Mouse (Mus musculus) spleen, adult 12 weeks (tissue): ENCODE data around the gene Ptcd1.
"Not testable (repeated sequence)": the region's sequence is repeated elsewhere in the genome, so short reads cannot be mapped to it uniquely, and the experiment has no call there.

ENCODE experiments used
- DNase-seq: peaks from one replicate; pipeline ENCODE4 v3.0.0; 2022; ENCODE audit warnings: low spot score

Ptcd1 gene

DNA sequence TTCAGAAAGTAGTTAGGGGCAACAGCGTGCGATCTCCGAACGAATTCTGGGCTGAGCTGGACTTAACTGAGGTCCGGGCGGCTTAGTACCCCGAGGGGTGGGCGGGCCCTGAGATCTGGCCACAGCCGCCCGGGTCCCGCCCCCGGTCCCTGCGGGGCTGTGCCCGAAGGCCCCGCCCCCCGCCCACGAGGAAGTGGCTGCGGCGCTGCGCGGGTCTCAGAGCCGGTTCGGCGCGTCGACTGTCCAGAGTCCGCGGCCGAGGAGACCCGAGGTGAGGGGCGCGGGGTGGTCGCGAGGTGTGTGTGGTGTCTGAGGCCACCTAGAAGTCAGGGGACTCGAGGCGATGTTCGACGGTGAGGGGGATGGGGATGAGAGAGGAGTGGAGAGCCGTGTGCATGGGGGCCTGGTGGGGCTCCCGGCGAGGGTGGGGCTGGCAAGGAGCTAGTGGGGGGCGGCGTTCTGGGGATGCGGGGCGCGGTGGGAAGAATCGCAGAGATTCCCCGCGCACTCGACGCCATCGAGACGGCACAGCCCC lies 52.8 kb downstream of the Ptcd1 start, which contains the start of gene Arpc1b:
Gene Arpc1b, plus strand, starts transcription at position 145 of the 535 bp plus-strand sequence.
- peak; percentile 31 for DNase-seq

DNA sequence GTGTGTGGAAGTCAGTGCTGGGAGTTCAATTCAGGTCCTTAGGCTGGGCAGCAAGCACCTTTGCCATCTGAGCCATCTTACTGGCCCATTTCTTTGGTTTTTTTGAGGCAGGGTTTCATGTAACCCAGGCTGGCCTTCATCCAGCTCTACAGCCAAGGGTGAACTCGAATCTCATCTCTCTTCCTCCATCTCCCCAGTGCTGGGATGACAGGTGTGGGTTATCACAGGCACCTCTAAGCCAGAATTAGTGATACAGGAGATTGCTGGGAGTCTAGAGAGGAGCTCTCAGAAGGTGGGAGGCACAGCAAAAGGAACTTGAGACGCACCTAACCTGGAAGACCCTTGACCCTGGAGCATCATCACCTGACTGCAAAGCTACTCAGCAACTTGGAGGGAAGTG lies 53.5 kb downstream of the Ptcd1 start:
- no peak for DNase-seq

DNA sequence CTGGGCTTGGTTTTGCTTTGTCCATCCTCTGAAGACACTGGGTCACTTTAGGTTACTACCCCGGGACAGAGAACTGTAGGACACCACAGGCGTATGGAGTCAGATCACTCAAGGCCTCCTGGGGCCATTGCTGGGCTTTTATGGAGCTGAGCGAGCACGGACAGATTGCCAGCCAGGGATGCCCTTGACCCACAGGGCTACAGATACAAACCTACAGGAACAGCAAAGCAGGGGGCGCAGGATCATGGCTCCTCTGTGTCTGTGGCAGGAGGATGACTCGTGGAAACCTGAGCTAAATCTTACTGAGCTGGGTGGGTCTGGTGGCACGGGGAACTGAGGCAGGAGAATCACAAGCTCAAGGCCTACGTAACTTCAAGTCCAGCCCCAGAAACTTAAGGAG lies 54.3 kb downstream of the Ptcd1 start:
- DNase-seq, result no peak

DNA sequence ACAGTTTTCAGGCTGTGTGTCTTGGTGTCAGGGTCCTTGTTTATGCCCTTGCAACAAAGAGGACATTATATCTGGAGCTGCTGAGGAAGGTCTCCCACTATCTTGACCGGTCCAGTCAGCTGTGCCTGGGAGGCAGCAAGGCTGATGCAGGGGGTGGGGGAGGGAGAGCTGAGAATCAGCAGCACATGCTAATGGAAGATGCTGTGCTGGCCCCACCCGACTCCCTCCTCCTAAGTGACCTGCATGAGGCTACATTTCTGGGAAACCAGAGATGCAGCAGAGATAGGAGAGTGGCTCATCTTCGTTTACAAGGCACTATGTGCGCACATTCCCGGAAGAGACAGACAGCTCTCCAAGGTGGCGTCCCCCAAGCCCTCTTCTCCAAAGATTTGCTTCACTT lies 56.5 kb downstream of the Ptcd1 start:
- no peak for DNase-seq

DNA sequence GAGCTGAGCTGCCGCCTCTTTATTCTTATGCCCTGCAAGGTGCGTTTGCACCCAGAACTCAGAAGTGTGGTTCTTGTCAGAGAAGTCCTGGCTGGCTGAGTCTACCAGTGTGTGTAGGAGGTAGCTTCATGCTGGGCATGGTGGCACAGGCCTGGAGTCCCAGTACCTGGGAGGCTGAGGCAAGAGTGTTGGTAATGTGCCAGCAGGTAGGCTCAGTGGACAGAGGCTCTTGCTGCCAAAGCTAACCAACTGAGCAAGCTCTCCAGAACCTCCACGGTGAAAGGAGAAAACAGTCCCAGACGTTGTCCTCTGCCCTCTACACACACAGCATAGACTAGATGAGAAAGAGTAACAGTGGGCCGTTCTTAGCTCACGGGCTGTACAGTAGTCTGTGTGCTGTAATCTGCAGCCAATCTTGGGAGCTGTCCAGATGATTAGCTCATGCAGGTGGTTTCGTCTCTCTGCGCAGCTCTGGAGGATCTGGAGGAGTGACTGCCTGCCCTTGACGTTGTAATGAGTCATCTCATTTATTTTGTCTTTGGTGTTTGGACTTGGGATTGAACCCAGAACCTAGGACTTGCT lies 61.1 kb downstream of the Ptcd1 start:
- no peak for DNase-seq

DNA sequence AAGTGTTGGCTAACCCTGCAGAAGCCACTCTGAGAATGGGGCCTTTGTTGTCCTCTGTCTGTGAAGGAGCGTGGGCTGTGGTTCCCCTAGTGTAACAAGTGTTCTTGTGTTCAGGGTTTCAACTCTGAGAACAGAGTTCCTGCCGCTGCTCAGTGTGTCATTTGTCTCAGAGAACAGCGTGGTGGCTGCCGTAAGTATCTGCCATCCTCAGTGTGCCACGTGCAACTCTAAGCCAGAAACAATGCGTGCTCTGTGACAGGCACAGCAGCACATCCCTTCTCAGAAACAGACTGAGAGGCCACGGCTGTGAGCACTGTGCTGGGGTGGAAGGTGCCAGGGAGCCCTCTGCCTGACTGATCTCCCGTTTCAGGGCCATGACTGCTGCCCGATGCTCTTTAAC lies 62.6 kb downstream of the Ptcd1 start:
- DNase-seq, result no peak

DNA sequence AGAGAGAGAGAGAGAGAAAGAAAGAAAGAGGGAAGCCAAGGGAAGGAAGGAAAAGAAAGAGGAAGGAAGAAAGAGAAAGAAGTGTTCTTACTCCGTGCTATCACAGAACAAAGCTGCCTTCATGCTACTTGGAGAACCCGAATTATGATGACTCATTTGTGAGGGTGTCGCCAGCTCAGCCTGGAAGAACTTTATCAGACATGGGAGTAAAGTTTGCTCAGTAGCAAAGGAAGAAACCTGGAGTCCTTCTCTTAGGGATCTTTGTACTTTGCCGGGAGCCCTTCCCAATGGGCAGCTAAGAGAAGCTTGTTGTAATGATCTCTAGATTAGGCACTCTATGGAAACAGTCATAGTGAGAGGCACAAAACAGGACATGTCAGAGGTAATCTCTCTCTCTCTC lies 64.2 kb downstream of the Ptcd1 start:
- DNase-seq, result no peak

DNA sequence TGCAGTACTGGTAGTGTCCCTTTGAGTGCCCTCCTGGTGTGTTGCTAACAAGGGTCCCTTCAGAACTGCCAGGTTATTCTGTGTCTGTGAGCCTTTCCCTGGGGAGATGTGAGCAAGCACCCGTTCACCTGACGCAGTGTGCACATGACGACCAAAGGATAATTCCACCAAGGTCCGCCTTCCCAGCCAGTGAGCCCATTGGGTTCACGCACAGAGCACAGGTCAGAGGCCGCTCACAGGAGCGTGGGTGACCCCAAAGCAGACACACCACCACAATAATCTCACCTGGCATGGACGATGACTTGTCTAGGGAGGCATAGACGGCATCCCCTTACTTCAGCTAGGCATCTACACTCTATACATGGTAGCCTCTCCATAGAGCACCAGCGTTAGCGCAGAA lies 65.5 kb downstream of the Ptcd1 start:
- not testable (repeated sequence) for DNase-seq

DNA sequence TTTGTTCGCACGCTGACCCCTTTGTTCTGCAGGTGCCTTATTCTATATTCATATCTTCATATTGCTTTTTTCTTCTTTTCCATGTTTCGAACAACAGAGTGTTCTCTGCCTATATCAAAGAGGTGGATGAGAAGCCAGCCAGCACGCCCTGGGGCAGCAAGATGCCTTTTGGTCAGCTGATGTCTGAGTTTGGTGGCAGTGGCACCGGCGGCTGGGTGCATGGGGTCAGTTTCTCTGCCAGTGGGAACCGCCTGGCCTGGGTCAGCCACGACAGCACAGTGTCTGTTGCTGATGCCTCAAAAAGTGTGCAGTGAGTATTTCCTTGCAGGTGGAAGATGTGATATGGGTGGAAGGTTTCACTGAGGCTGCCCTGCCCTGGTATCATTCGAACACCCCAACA lies 65.9 kb downstream of the Ptcd1 start:
- DNase-seq, result no peak

DNA sequence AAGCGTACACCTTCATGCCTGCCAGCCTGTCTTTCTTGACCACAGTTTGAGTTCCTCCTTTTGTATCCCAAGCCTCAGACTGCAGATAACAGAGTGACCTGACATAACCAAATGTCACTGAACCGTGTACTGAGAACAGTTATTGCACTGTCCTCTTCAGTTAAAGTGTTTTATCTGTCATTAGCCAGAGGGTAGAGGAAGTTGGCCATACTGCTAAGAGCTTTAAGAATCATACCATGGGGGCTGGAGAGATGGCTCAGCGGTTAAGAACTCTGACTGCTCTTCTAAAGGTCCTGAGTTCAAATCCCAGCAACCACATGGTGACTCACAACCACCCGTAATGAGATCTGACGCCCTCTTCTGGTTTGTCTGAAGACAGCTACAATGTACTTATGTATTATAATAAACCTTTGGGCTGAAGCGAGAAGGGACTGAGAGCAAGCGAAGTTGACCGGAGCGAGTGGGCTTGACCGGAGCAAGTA lies 68.5 kb downstream of the Ptcd1 start:
- DNase-seq, result no peak
